Mouse (Mus musculus) E14TG2a.4 (cell line): ENCODE data around the gene Smcr8.

Experiments
- CTCF ChIP-seq: conservative IDR thresholded peaks from 2 replicates; pipeline ENCODE4 v1.5.1; 2014; ENCODE audit warnings: low read length
- NANOG ChIP-seq: IDR thresholded peaks from 2 replicates; pipeline ENCODE4 v1.6.1; 2014; ENCODE audit warnings: borderline replicate concordance, low read length, mixed read lengths

GRCm38 (mm10) chr11:60836897-60837296 is 59.6 kb downstream of the Smcr8 start:
- TF ChIP-seq CTCF (no peak), NANOG (no peak)
